Mouse (Mus musculus) G1E (cell line): ENCODE data around the gene Fbxo5.

Experiments used
- CTCF ChIP-seq: IDR thresholded peaks from 2 replicates; pipeline ENCODE4 v1.5.1; 2012; ENCODE audit warnings: low read depth, low read length, inconsistent platforms, mixed read lengths
- GATA1 ChIP-seq: IDR thresholded peaks from 2 replicates; pipeline ENCODE4 v1.6.1; 2012; ENCODE audit warnings: borderline replicate concordance, low read length, inconsistent platforms, mixed read lengths
- GATA2 ChIP-seq: IDR thresholded peaks from 2 replicates; pipeline ENCODE4 v1.6.1; 2012; ENCODE audit warnings: low read depth, low read length, inconsistent platforms, borderline replicate concordance
- POLR2AphosphoS5 ChIP-seq: IDR thresholded peaks from 2 replicates; pipeline ENCODE4 v1.6.1; 2012; ENCODE audit warnings: low read depth, low read length, inconsistent platforms; ENCODE audit not compliant: insufficient replicate concordance
- TAL1 ChIP-seq: conservative IDR thresholded peaks from 2 replicates; pipeline ENCODE4 v1.6.1; 2012; ENCODE audit warnings: low read depth, low read length, inconsistent platforms, mixed read lengths

DNA sequence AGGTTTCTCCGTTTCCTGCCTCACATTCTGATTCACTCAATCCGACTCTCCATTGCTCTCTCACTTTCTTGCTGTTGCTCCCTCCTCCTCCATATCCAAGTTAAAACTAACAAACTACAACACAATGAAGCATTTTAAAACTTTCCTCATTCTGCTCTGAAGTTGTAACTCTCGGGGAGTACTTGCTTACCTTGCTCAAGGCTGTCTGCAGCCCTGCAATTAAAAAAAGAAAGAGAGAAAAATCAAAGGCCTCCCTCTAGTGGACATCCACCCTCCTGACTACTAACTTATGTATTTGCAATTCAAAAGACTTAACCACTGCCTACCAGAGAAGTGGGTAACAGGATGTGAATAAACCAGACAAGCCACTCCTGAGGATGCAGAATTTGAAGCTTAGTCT is 19.4 kb upstream of the Fbxo5 start:
- TF ChIP-seq CTCF (0 out of 2 replicates have a peak, but pooled peaks have one; percentile 5), TAL1 (no peak), GATA1 (no peak), POLR2AphosphoS5 (no peak), GATA2 (no peak)
